Mouse (Mus musculus) brown adipose tissue, adult 24 weeks (tissue): ENCODE measurements around the gene Pip5k1b. TPM values are rescaled to one million over a fixed set of nuclear protein-coding genes. Genes with fewer than 3 reads are reported as not detected.

ENCODE experiments used
- H3K27ac ChIP-seq: fragments of 200-500 bp; replicated peaks from 2 replicates; pipeline ENCODE4 v1.5.1; 2012; ENCODE audit warnings: low read depth, mild to moderate bottlenecking, low read length
- H3K4me1 ChIP-seq: fragments of 200-500 bp; 2 replicates; pipeline ENCODE4 v1.6.1; 2012; ENCODE audit warnings: low read length, mixed read lengths; ENCODE audit not compliant: control insufficient read depth, insufficient read depth, insufficient read length
- H3K4me3 ChIP-seq: fragments of 200-500 bp; 2 replicates; pipeline ENCODE4 v1.5.1; 2012; ENCODE audit warnings: low read depth, mild to moderate bottlenecking, low read length, moderate library complexity; ENCODE audit not compliant: insufficient read depth
- polyA plus RNA-seq: library from polyadenylated mRNA; stranded (reverse); fragments of >200 nt; gene quantifications from 2 replicates; pipeline ENCODE4 v1.2.4, GENCODE M21; 2012; ENCODE audit not compliant: missing spikeins, insufficient read depth, insufficient read length

Pip5k1b gene
- polyA plus RNA-seq, 1 experiment = not detected

DNA sequence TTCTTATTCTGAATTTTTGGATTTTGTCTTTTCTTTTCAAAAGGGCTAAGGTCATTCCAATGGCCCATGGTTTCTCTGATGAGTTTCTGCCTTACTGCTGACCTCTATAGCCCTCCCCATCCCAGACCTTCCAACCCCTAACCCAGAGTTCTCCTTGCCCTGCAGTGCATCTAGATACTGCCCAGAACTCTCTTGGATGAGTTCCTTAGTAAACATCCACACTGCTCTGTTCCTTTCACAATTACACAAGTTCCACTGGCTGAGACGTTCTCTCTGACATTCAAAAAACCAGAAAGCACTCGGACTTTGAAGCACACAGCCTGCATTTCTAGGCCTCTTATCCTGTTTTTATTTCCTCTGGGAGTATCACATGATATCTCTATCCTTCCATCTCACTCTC lies 74.8 kb downstream of the Pip5k1b start:
- no peak overlapping the region for H3K27ac ChIP-seq
- no peaks in the 10 kb centered on the region for H3K4me1 ChIP-seq
- no peak overlapping the region for H3K4me3 ChIP-seq

DNA sequence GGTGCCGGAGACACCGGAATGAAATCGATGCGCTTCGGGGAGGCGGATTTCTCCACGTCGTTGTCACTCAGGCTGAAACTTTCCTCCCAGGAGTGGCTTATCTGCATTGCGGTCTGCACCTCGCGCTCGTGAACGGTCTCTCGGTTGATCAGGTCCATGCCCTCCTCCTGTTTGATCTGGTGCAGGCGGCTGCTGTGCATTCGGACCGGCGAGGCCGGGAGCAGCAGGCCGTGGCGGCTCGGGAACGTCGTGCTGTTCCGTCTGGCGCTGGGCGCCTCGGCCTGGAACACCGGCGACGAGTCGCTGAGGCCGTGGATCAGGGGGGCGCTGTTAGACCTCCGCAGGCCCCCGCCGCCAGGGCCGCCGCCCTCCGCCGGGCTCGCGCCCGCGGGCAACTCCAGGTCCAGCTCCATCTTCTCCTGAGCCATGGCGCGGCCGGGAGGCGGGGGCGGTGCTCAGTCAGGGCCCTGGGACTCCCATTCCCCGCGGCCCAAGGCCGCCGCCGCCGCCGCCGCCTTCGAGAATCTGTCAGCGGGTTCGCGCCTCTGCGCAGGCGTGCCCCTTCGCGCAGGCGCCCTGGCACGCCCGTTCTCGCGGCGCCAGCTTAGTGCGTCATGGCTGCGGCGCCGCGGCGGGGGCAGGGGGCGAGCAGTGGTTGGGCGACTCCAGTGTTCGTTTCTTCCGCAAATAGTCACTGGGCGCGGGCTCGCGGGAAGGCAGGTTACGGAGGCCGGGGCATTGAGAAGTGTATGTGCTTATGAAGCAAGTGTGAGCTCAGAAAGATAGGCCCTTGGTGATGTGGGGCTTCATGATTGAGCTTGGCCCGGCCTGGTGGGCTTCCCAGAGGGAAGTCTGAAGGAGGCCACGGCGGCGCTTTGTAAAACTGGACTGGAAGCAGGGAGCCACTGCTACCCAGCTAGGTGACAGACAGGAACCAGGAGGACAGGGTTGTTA lies 78.5 kb downstream of the Pip5k1b start, which contains the start of gene Fam122a:
Gene Fam122a, minus strand, starts transcription at position 428 of the 954 bp plus-strand sequence.
- Histone ChIP-seq H3K27ac (peak within 1 kb of the TSS; percentile 82), H3K4me1 (peaks cover 4% of the 10 kb centered on the region), H3K4me3 (peak within 1 kb of the TSS; percentile 91)

DNA sequence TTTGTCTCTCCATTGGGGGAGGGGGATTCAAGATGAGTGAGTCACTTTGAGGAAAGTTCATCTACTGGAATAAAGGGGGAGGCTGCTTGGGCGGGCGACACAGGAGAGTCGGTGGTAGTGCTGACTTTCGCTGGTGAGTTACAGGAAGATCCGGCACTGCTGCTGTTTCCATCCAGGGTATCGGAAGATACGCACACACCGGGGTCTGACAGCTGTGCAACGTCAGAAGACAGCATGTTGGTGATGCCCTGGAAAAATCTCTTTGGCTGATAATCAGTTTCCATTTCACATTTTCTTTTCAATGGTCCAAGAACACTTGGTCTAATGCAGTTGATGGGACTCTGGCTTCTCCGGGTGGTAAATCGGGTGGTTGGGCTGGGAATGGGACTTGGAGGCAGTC lies 79.2 kb downstream of the Pip5k1b start:
- peaks cover 4% of the 10 kb centered on the region for H3K4me1 ChIP-seq
- 0 out of 2 replicates have a peak overlapping the region, but pooled peaks have one; percentile 35 for H3K27ac ChIP-seq
- H3K4me3 ChIP-seq = peak overlapping the region; percentile 76

DNA sequence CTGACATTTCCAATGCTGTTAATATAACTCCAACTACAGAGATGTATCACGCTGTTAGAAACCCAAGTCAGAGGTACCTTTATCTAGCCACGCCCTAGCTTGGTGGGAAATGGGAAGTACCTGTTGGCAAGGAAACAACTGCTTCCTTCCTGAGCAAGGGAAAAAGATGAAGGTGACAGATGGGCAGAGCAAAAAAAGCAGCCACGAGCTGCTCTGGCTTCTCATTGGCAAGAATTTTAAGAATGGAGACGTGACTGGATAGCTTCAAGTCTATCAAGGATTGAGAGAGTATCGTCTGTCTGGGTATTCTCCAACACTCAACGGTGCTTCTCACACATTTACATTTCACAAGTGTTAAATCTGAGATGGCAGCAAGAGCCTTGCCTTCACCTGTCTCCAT lies 80.4 kb downstream of the Pip5k1b start:
- Histone ChIP-seq H3K4me3 (no peak overlapping the region), H3K27ac (no peak overlapping the region), H3K4me1 (peaks cover 4% of the 10 kb centered on the region)

DNA sequence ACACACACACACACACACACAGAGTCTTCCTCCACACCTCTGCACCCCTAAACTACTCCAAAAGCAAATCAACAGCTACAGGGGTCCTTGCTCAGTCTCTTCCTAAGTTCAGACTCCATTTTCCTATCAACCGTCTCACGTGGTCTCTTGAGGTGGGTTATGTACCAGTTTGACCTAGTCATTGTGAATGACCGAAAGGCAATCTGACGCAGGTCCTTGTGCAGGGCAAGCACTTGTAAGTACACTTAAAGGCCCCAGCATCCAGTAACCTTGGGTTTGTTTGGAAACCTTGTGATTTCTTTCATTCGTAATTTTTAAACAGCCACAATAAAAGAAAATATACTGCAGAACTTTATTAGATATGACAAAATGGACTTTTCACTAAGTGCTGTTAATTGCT lies 83.2 kb downstream of the Pip5k1b start:
- Histone ChIP-seq H3K27ac (no peak overlapping the region), H3K4me1 (peaks cover 4% of the 10 kb centered on the region), H3K4me3 (no peak overlapping the region)

DNA sequence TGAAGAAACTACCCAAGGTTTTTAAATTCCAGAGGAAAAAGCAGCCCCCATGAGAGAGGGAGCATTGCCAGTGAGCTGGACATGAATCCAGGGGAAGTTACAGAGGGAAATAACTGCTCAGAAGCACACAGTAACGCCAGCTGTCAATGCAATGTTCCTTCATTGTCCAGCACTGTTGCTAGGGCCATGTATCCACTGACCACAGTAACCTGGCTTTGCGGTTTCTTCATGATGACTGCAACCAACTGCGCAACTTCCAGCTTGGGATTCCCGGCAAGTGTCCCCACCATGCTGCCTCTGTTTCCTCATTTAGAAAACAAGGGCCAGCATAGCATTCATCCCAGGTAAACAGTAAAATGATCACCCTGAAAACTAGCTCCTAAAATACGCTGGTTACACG lies 84.1 kb downstream of the Pip5k1b start:
- no peak overlapping the region for H3K4me3 ChIP-seq
- H3K4me1 ChIP-seq = peaks cover 4% of the 10 kb centered on the region
- H3K27ac ChIP-seq = no peak overlapping the region

DNA sequence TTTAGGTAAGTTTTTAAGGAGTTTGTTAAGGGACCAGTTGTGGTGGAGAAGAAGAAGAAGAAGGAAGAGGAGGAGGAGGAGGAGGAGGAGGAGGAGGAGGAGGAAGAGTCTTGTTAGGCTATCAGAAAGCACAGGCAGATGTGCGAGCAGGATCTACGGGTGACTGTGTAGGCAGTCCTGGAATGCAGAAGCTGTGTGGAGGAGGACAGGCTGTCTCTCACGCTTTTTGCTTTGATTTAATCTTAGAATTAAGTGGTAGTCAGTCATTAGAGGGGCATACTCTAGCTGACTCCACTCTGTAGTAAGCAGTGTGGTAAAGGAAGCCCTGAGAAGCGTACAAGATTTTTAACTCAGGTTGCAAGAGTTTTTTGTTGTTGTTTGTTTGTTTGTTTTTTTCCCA lies 86.5 kb downstream of the Pip5k1b start:
- Histone ChIP-seq H3K4me1 (no peaks in the 10 kb centered on the region), H3K27ac (no peak overlapping the region), H3K4me3 (no peak overlapping the region)

DNA sequence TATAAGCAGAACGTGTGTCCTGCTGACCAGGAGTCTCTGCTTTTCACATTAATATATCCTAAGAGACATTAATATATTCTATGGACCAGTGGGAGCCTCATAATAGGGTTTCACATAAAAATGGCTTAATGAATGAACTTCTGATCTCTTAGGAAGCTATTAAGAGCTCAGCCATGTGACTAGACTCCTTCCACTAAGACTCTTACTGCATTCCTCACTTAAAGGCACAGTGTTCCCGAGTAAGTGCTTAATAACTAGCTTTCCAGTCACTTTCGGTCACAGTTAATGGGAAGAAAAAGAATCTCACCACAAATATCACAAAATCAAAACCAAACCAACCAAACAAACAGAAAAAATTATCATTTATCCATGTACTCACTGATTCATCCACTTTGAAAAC lies 87.1 kb downstream of the Pip5k1b start:
- Histone ChIP-seq H3K4me3 (no peak overlapping the region), H3K27ac (no peak overlapping the region), H3K4me1 (no peaks in the 10 kb centered on the region)

DNA sequence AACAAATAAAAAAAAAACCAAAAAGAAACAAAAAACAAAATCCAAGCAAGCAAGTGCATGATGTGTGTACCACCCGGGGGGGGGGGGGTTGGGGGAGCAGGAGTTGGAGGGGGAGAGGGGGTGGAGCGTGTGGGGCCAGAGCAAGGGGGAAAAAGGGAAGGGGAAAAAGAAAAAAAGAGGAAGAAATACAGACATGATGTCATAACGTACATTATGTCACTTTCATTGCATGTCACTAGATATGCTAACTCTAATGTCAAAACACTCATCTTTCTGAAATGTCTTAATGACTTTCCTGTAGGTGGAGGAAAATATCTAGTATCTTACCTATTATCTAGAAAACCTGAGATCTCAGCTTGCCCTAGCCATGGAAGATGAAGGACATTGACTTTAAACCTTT lies 92.7 kb downstream of the Pip5k1b start:
- no peak overlapping the region for H3K4me3 ChIP-seq
- H3K27ac ChIP-seq = no peak overlapping the region
- H3K4me1 ChIP-seq = no peaks in the 10 kb centered on the region

DNA sequence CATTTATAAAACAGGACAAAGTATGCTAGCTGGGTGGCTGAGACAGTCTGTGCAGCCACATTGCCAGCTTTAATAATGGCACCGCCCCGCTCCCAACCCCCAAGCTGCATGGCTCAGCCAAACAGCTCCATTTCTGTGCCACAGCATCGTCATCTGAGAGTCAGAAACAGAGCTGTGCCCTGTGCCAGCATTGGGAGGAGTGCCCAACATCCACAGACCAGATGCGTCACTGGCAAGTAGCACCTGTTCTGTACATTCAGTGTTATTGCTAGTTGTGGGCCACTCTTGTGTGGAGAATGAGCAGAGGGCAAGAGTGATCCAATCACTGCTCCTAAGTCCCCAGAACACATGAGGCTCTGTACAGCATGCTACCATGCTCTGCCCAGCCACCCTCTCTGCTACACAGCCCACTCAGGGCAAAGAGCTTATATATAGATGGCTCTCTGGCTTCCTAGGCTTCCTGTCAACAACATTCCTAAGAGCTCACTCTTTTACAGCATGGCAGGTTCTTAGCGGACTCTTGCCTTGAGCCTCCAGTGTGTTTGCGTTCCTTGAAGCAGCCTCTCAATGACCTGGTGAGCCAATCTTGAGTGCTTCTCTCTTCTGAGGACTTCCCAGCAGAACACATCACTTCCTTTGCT lies 99.0 kb downstream of the Pip5k1b start:
- no peaks in the 10 kb centered on the region for H3K4me1 ChIP-seq
- no peak overlapping the region for H3K27ac ChIP-seq
- H3K4me3 ChIP-seq = no peak overlapping the region

DNA sequence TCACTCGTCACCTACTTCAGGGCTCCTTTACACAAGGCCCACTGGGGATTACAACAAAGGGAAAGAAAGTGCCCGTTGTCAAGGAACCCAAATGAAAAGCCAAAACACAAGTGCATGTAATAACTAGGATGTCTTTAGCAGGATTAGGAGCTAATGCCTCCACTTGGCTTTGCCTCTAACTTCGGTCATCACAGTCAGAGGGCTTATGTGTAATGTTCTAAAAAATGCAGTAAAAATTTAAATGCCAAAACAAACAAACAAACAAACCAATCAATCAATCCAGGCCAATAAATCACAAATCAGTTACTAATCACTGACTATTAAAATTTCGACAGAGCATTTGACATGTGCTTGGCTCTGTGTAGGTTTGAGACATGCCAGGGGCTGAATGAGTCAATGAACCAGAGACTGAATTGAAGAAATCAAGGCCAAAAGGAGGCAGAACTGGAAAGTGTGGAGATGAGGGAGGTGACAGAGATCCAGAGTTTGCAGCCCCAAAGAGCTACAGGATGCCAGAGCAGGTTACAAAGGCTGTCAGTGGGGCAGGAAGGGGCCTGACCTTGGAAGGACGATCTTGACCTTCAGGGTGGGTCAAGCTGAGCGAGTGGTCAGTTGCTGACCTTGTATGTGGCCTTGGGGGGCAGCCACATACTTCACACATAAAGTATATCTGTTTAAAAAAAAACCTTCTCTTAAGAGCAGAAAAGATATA lies 100.3 kb downstream of the Pip5k1b start:
- H3K27ac ChIP-seq = no peak overlapping the region
- no peaks in the 10 kb centered on the region for H3K4me1 ChIP-seq
- H3K4me3 ChIP-seq = no peak overlapping the region

DNA sequence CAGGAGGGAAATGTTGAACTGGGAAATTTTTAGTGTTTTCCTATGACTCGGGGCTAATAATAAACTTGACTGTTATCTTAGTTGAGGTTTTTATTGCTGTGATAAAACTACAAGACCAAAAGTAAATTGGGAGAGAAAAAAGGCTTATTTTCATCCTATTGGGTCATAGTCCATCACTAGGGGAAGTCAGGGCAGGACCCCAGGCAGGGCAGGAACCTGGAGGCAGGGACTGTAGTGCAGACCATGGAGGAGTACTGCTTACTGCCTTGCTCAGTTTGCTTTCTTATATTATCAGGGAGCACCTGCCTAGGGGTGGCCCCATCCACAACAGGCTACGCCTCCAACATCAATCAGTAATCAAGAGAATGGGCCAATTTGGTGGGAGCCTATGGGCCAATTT lies 101.2 kb downstream of the Pip5k1b start:
- Histone ChIP-seq H3K4me3 (no peak overlapping the region), H3K4me1 (no peaks in the 10 kb centered on the region), H3K27ac (no peak overlapping the region)

DNA sequence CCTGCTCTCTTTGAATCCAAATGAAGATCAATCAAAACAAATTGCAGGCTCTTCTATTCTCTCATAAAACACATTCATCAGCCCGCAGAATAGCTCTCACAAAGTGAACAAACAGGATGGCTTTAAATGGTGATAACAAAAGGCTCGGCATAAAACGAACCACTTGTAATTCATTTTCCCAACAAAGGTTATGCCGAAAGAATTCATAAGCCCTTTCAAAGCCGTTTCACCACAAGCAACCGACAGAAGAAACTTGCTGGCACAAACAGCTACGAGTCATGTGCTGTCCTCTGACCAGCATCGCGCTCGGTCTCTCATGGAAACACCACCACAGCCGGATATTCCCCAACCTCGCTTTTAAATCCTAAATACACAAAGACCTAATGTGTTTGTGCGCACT lies 102.3 kb downstream of the Pip5k1b start:
- H3K4me1 ChIP-seq = no peaks in the 10 kb centered on the region
- H3K27ac ChIP-seq = no peak overlapping the region
- no peak overlapping the region for H3K4me3 ChIP-seq

DNA sequence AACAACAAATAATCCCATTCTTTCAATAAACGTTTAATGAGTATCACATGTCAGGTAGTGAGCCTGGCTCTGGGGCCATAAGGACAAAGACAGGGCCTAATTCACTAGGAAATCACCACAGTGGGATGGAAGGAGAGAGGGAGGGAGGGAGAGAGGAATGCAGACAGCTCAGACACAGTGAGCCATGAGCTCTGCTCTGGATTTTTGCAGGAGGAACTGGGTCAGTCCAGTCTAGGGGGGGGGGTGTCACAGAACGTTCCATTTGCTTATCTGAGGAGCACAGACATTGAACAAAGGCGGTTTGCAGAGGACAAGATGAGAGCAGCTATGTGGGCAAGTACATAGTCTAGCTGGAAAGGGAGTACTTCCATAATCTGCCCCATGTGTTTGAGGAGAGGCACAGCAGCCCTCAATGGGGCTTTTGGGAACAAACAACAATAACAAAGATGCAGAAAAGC lies 103.2 kb downstream of the Pip5k1b start:
- no peak overlapping the region for H3K27ac ChIP-seq

DNA sequence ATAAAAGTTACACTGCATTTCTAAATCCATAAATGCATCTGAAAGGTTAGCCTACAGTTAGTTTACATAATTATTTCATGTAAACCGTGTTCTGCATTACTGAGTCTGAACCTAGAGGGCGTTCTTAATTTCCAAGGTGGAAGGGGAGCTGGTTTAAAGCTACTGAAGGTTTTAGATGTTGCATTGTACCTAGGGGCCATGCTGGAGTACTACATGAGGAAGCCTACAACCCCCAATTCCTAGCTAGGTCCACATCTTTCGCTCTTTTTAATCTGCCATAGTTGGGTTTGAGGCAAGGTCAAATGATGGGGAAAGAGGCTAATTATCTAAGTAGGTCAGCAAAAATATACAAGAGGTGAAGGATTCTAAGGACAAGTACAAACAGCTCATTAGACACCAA lies 104.0 kb downstream of the Pip5k1b start:
- no peak overlapping the region for H3K27ac ChIP-seq

More for the DNA sequence above, 103.2 kb downstream of the Pip5k1b start:
- Histone ChIP-seq H3K4me1 (no peaks in the 10 kb centered on the region), H3K4me3 (no peak overlapping the region)

More for the DNA sequence above, 104.0 kb downstream of the Pip5k1b start:
- Histone ChIP-seq H3K4me1 (no peaks in the 10 kb centered on the region), H3K4me3 (no peak overlapping the region)
